Mouse (Mus musculus): ENCODE data around the gene Gm14410.
"Not testable (repeated sequence)": the region's sequence is repeated elsewhere in the genome, so short reads cannot be mapped to it uniquely, and the experiment has no call there.

Gm14410 gene

GRCm38 (mm10) chr2:177206341-177206740 is at the start of gene Gm14410:
Gene Gm14410, minus strand, starts transcription at chr2:177206421.
- peak; percentile 78 to 86 for DNase-seq (ENCODE audit: low spot score in 2 of 2)

GRCm38 (mm10) chr2:177247449-177247848 is 41.2 kb upstream of the Gm14410 start:
- not testable (repeated sequence) for DNase-seq (ENCODE audit: low spot score in 2 of 2)

- not testable (repeated sequence) for DNase-seq (ENCODE audit: low spot score in 2 of 2)
These were observed 24.2 kb upstream of the Gm14410 start for GRCm38 (mm10) chr2:177230461-177230860.

- DNase-seq (ENCODE audit: low spot score in 2 of 2): not testable (repeated sequence)
These were observed 33.5 kb downstream of the Gm14410 start for GRCm38 (mm10) chr2:177172749-177173148.

Data from frontal cortex, postnatal 36 days (tissue).